Mouse (Mus musculus): ENCODE results near the gene Dtd1. TPM values are rescaled to one million over a fixed set of nuclear protein-coding genes. Genes with fewer than 3 reads are reported as not detected.

Gene Dtd1
- total RNA-seq, 1 experiment from 2014 or later = 86.4 TPM

- peak; percentile 80 to 92 for ATAC-seq (replicated peaks in 1 of 2; ENCODE audit: insufficient read depth in 1 of 2, low FRiP score in 2 of 2, low TSS enrichment in 1 of 2, low read depth in 1 of 2, poor library complexity in 2 of 2, severe bottlenecking in 2 of 2)
Measured at GRCm38 (mm10) chr2:144635644-144636320, 36.1 kb downstream of the Dtd1 start.

DNA sequence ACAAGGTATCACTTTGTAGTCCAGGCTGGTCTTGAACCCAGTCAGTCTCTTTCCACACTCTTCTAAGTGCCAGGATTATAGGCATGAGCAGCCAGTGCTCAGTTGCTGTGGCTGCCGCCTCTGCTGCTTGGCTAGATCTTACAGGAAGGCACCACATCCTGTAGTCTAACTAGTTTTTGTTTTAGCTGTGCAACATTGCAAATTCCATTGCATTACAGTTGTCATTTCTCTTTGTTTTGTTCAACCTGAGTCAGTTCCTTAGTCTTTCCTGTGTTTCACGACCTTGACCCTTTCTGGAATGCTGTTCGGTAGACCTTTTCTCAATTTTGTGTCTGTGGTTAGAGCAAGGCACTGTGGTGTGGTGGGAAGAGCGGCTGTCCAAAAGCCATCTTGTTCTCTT is 37.5 kb downstream of the Dtd1 start:
- peak in 1 of 2 experiments; percentile 18; a peak in 1 of 4 replicates for ATAC-seq (replicated peaks in 1 of 2; ENCODE audit: insufficient read depth in 1 of 2, low FRiP score in 2 of 2, low TSS enrichment in 1 of 2, low read depth in 1 of 2, poor library complexity in 2 of 2, severe bottlenecking in 2 of 2)

- no peak for ATAC-seq (replicated peaks in 1 of 2; ENCODE audit: insufficient read depth in 1 of 2, low FRiP score in 2 of 2, low TSS enrichment in 1 of 2, low read depth in 1 of 2, poor library complexity in 2 of 2, severe bottlenecking in 2 of 2)
Measured at GRCm38 (mm10) chr2:144637671-144638395, 38.1 kb downstream of the Dtd1 start.

DNA sequence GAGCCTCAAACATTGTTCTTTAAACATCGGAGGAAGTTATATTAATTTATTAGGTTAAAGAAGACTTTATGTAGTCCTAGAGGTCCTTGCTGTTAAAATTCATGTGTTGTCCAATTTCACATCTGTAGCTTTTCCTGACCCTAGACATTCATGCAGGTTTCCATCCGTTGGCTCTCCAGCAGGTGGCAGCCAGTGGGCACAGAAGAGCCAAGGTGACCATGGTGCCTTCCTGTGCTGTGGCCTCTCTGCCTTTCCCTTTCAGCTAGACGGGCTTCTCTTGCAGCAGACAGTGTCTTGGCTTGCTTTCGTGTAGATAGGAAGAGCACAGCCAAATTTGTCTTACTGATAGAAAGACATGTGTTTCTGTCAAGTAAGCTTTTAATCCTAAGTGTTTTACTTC is 39.0 kb downstream of the Dtd1 start:
- ATAC-seq (replicated peaks in 1 of 2; ENCODE audit: insufficient read depth in 1 of 2, low FRiP score in 2 of 2, low TSS enrichment in 1 of 2, low read depth in 1 of 2, poor library complexity in 2 of 2, severe bottlenecking in 2 of 2) = no peak

DNA sequence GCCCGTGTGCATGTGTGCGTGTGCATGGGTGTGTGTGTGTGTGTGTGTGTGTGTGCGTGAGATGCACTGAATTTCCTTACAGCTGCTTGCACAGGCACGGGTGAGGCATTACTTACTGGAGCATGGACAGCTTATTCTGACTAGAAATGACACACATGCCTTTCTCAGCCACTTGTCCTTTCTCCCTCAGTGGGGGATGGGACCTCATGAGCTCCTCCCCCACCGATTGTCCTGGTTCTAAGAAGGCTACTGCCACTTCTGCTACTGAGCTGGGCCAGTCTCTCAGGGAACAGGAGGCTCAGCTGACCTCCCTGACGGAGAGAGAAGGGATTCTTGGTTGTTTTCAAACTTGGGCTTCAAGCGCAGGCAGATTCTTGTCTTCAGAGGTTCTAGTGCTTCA is 40.4 kb downstream of the Dtd1 start:
- no peak for ATAC-seq (replicated peaks in 1 of 2; ENCODE audit: insufficient read depth in 1 of 2, low FRiP score in 2 of 2, low TSS enrichment in 1 of 2, low read depth in 1 of 2, poor library complexity in 2 of 2, severe bottlenecking in 2 of 2)

DNA sequence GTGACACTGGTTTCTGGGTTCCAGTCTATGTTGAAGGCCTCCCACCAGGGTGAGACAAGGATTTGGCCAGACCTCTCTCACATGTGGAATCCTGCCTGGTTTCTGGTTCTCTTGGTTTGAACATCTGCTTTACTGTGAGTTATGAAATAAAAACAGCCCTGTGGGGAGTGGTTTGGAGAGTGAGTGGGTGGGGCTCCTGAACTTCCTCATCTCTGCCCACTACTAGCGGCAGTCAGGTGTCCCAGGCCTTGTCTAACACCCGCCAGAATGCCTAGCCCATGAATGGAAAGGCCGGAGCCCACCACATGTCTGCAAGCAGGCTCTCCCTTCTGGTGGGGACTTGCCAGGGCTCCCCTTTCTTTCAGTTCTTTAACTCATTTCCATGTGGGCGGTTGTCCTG is 42.3 kb downstream of the Dtd1 start:
- peak; percentile 86 to 94 for ATAC-seq (replicated peaks in 1 of 2; ENCODE audit: insufficient read depth in 1 of 2, low FRiP score in 2 of 2, low TSS enrichment in 1 of 2, low read depth in 1 of 2, poor library complexity in 2 of 2, severe bottlenecking in 2 of 2)

- no peak for ATAC-seq (replicated peaks in 1 of 2; ENCODE audit: insufficient read depth in 1 of 2, low FRiP score in 2 of 2, low TSS enrichment in 1 of 2, low read depth in 1 of 2, poor library complexity in 2 of 2, severe bottlenecking in 2 of 2)
Measured at GRCm38 (mm10) chr2:144646360-144646759, 46.7 kb downstream of the Dtd1 start.

- no peak for ATAC-seq (replicated peaks in 1 of 2; ENCODE audit: insufficient read depth in 1 of 2, low FRiP score in 2 of 2, low TSS enrichment in 1 of 2, low read depth in 1 of 2, poor library complexity in 2 of 2, severe bottlenecking in 2 of 2)
Measured at GRCm38 (mm10) chr2:144647151-144647550, 47.5 kb downstream of the Dtd1 start.

DNA sequence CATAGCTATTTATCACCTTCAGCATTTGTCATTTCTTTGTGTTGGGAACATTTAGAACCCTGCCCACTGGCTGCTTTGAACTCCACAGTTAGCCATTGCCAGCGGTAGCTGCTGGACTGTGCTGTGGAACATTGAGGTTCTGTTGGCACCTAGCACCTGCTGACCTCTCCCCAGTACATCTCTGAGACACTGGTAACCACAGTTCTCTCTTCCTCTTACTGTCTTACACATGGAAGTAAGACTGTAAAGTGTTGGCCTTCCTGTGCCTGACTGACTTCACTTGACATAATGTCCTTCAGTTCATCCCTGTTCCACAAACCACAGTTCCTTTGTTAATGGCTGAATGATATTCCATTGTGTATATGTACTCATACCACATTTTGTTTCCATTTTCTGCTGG is 50.3 kb downstream of the Dtd1 start:
- ATAC-seq (replicated peaks in 1 of 2; ENCODE audit: insufficient read depth in 1 of 2, low FRiP score in 2 of 2, low TSS enrichment in 1 of 2, low read depth in 1 of 2, poor library complexity in 2 of 2, severe bottlenecking in 2 of 2) = no peak

- ATAC-seq (replicated peaks in 1 of 2; ENCODE audit: insufficient read depth in 1 of 2, low FRiP score in 2 of 2, low TSS enrichment in 1 of 2, low read depth in 1 of 2, poor library complexity in 2 of 2, severe bottlenecking in 2 of 2) = no peak
Measured at GRCm38 (mm10) chr2:144652841-144653240, 53.1 kb downstream of the Dtd1 start.

DNA sequence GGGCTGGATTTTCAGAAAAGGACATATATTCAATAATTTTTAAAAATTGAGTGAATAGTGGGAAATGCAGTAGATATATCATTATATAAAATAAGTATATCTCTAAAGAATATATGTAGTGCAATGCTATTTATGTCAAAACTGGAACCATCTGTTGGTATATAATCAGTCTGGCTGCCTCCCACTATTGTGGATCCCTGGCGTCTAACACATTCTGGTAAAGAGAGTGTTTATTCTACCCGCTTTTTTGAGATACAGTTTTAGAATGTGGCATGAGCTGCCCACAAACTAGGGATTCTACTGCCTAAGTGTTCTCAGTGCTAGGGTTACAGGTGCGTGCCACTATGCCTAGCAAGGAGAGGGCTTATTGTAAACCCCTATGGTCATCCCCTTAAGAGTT is 55.6 kb downstream of the Dtd1 start:
- no peak for ATAC-seq (replicated peaks in 1 of 2; ENCODE audit: insufficient read depth in 1 of 2, low FRiP score in 2 of 2, low TSS enrichment in 1 of 2, low read depth in 1 of 2, poor library complexity in 2 of 2, severe bottlenecking in 2 of 2)

- no peak for ATAC-seq (replicated peaks in 1 of 2; ENCODE audit: insufficient read depth in 1 of 2, low FRiP score in 2 of 2, low TSS enrichment in 1 of 2, low read depth in 1 of 2, poor library complexity in 2 of 2, severe bottlenecking in 2 of 2)
Measured at GRCm38 (mm10) chr2:144668507-144668906, 68.8 kb downstream of the Dtd1 start.

- no peak for ATAC-seq (replicated peaks in 1 of 2; ENCODE audit: insufficient read depth in 1 of 2, low FRiP score in 2 of 2, low TSS enrichment in 1 of 2, low read depth in 1 of 2, poor library complexity in 2 of 2, severe bottlenecking in 2 of 2)
Measured at GRCm38 (mm10) chr2:144670289-144670930, 70.7 kb downstream of the Dtd1 start.

- ATAC-seq (replicated peaks in 1 of 2; ENCODE audit: insufficient read depth in 1 of 2, low FRiP score in 2 of 2, low TSS enrichment in 1 of 2, low read depth in 1 of 2, poor library complexity in 2 of 2, severe bottlenecking in 2 of 2) = no peak
Measured at GRCm38 (mm10) chr2:144672397-144672796, 72.7 kb downstream of the Dtd1 start.

GRCm38 (mm10) chr2:144676546-144677228 is 77.0 kb downstream of the Dtd1 start:
- ATAC-seq (replicated peaks in 1 of 2; ENCODE audit: insufficient read depth in 1 of 2, low FRiP score in 2 of 2, low TSS enrichment in 1 of 2, low read depth in 1 of 2, poor library complexity in 2 of 2, severe bottlenecking in 2 of 2) = no peak

GRCm38 (mm10) chr2:144677229-144677571 is 77.5 kb downstream of the Dtd1 start:
- no peak for ATAC-seq (replicated peaks in 1 of 2; ENCODE audit: insufficient read depth in 1 of 2, low FRiP score in 2 of 2, low TSS enrichment in 1 of 2, low read depth in 1 of 2, poor library complexity in 2 of 2, severe bottlenecking in 2 of 2)

DNA sequence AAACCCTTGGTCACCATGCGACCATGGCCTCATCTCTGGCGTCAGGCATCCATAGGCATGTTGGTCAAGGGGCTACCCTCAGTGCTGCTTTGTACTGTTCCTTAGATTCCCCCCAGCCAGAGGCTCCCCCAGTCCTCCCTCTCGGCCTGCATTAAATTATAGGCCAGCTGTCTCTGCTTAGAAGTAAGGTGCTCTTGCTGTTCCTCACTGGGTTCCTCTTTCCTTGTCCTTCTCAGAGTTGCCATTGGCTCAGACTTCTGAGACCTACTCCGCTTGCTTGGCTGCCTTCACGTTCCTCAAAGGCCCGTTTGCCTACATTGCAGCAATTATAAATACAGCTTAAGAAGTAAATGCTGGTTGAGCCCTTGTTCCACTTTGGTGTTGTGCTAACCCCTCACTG is 79.1 kb downstream of the Dtd1 start:
- no peak for ATAC-seq (replicated peaks in 1 of 2; ENCODE audit: insufficient read depth in 1 of 2, low FRiP score in 2 of 2, low TSS enrichment in 1 of 2, low read depth in 1 of 2, poor library complexity in 2 of 2, severe bottlenecking in 2 of 2)

GRCm38 (mm10) chr2:144679394-144679793 is 79.7 kb downstream of the Dtd1 start:
- no peak for ATAC-seq (replicated peaks in 1 of 2; ENCODE audit: insufficient read depth in 1 of 2, low FRiP score in 2 of 2, low TSS enrichment in 1 of 2, low read depth in 1 of 2, poor library complexity in 2 of 2, severe bottlenecking in 2 of 2)
